Mouse (Mus musculus) liver, embryonic 11.5 days (tissue): ENCODE measurements at regions not wholly inside any gene's neighbourhood (a gene's known extent, or its start where the extent isn't known, plus 50 kb on each side); places are given as distances from the start of the nearest gene placed in this dataset.

ENCODE experiments used
- ATAC-seq: fragments of 200-750 bp; cut with Nextera tagmentation; replicated peaks from 2 replicates; pipeline ENCODE4 v1.8.0; 2017; ENCODE audit warnings: moderate number of reproducible peaks, mild to moderate bottlenecking, moderate TSS enrichment, moderate library complexity; ENCODE audit not compliant: low FRiP score
- DNase-seq: peaks from one replicate; pipeline ENCODE4 v3.0.0-alpha.2; 2017; ENCODE audit warnings: low spot score
- H3K27ac ChIP-seq: fragments of 300-500 bp; sonication (generic); 2 replicates; pipeline ENCODE4 v1.5.1; 2014; ENCODE audit warnings: mild to moderate bottlenecking, low read depth, low read length, control low read depth
- H3K27me3 ChIP-seq: fragments of 300-500 bp; sonication (generic); replicated peaks from 2 replicates; pipeline ENCODE4 v1.6.1; 2014; ENCODE audit warnings: low read length, mixed read lengths; ENCODE audit not compliant: control insufficient read depth, insufficient read depth
- H3K36me3 ChIP-seq: fragments of 300-500 bp; sonication (generic); 2 replicates; pipeline ENCODE4 v1.6.1; 2014; ENCODE audit warnings: mild to moderate bottlenecking, low read length, moderate library complexity, mixed read lengths; ENCODE audit not compliant: control insufficient read depth, insufficient read depth
- H3K4me1 ChIP-seq: fragments of 300-500 bp; sonication (generic); replicated peaks from 2 replicates; pipeline ENCODE4 v1.6.1; 2014; ENCODE audit warnings: low read length, mixed read lengths; ENCODE audit not compliant: control insufficient read depth, insufficient read depth
- H3K4me2 ChIP-seq: fragments of 300-500 bp; sonication (generic); 2 replicates; pipeline ENCODE4 v1.6.1; 2014; ENCODE audit warnings: mild to moderate bottlenecking, control low read depth, moderate library complexity
- H3K4me3 ChIP-seq: fragments of 300-500 bp; sonication (generic); 2 replicates; pipeline ENCODE4 v1.5.1; 2014; ENCODE audit warnings: low read depth, low read length, control low read depth
- H3K9ac ChIP-seq: fragments of 300-500 bp; sonication (generic); 2 replicates; pipeline ENCODE4 v1.6.1; 2014; ENCODE audit warnings: low read depth, low read length, control low read depth
- H3K9me3 ChIP-seq: fragments of 300-500 bp; sonication (generic); 2 replicates; pipeline ENCODE4 v1.6.1; 2016; ENCODE audit warnings: low read length, inconsistent platforms, mixed read lengths; ENCODE audit not compliant: control insufficient read depth
- WGBS: fragments of 180-500 bp; shearing (Covaris S2); extraction: QIAGEN DNeasy Blood & Tissue Kit; methylation state at CpG from one replicate; pipeline ENCODE4 v1.1.7; 2014; 5-methylcytosine and 5-hydroxymethylcytosine counted together

GRCm38 (mm10) chr4:7385069-7385468 lies 853.8 kb downstream of the Car8 start:
- DNase-seq, result no peak
- Histone ChIP-seq H3K27ac (no peak overlapping the region), H3K9ac (no peak overlapping the region), H3K36me3 (no peaks in the 10 kb centered on the region), H3K4me2 (no peak overlapping the region), H3K27me3 (no peaks in the 10 kb centered on the region), H3K9me3 (no peaks in the 10 kb centered on the region), H3K4me3 (no peak overlapping the region), H3K4me1 (no peaks in the 10 kb centered on the region)
- ATAC-seq, result no peak

GRCm38 (mm10) chr4:7379996-7380395 lies 858.8 kb downstream of the Car8 start:
- no peak overlapping the region for H3K9ac ChIP-seq
- no peak overlapping the region for H3K4me3 ChIP-seq
- DNase-seq (no peak), ATAC-seq (no peak)
- H3K9me3 ChIP-seq, result no peaks in the 10 kb centered on the region
- H3K36me3 ChIP-seq, result no peaks in the 10 kb centered on the region
- no peaks in the 10 kb centered on the region for H3K27me3 ChIP-seq
- H3K27ac ChIP-seq, result no peak overlapping the region
- WGBS, result 60% methylated on average over 2 of the region's 2 CpGs
- no peak overlapping the region for H3K4me2 ChIP-seq
- no peaks in the 10 kb centered on the region for H3K4me1 ChIP-seq

GRCm38 (mm10) chr4:7364238-7365040 lies 874.4 kb downstream of the Car8 start:
- H3K9ac ChIP-seq, result no peak overlapping the region
- ATAC-seq, result no peak
- H3K27me3 ChIP-seq, result no peaks in the 10 kb centered on the region
- DNase-seq, result no peak
- H3K4me2 ChIP-seq, result no peak overlapping the region
- no peaks in the 10 kb centered on the region for H3K9me3 ChIP-seq
- no peaks in the 10 kb centered on the region for H3K36me3 ChIP-seq
- H3K4me3 ChIP-seq, result no peak overlapping the region
- WGBS, result 68% methylated on average over 3 of the region's 3 CpGs
- no peaks in the 10 kb centered on the region for H3K4me1 ChIP-seq
- H3K27ac ChIP-seq, result no peak overlapping the region

- H3K36me3 ChIP-seq, result no peaks in the 10 kb centered on the region
- H3K27me3 ChIP-seq, result no peaks in the 10 kb centered on the region
- no peak for ATAC-seq
- no peaks in the 10 kb centered on the region for H3K4me1 ChIP-seq
- H3K4me2 ChIP-seq, result no peak overlapping the region
- H3K27ac ChIP-seq, result no peak overlapping the region
- no peak overlapping the region for H3K9ac ChIP-seq
- WGBS, result 80% methylated on average over 2 of the region's 2 CpGs
- H3K9me3 ChIP-seq, result no peaks in the 10 kb centered on the region
- no peak for DNase-seq
- no peak overlapping the region for H3K4me3 ChIP-seq
Measured at GRCm38 (mm10) chr4:7363508-7363907, 875.3 kb downstream of the Car8 start.

- Histone ChIP-seq H3K4me2 (no peak overlapping the region), H3K27ac (no peak overlapping the region), H3K27me3 (no peaks in the 10 kb centered on the region), H3K4me1 (no peaks in the 10 kb centered on the region), H3K9me3 (no peaks in the 10 kb centered on the region), H3K36me3 (no peaks in the 10 kb centered on the region), H3K4me3 (no peak overlapping the region), H3K9ac (no peak overlapping the region)
- no peak for DNase-seq
- no peak for ATAC-seq
- 87% methylated on average over 3 of the region's 3 CpGs for WGBS
Measured at GRCm38 (mm10) chr4:7356202-7356601, 882.6 kb downstream of the Car8 start.

GRCm38 (mm10) chr4:7347317-7347716 lies 891.5 kb downstream of the Car8 start:
- Histone ChIP-seq H3K36me3 (no peaks in the 10 kb centered on the region), H3K27me3 (no peaks in the 10 kb centered on the region), H3K27ac (no peak overlapping the region), H3K4me3 (no peak overlapping the region), H3K9ac (no peak overlapping the region), H3K4me1 (no peaks in the 10 kb centered on the region), H3K9me3 (no peaks in the 10 kb centered on the region), H3K4me2 (no peak overlapping the region)
- ATAC-seq (no peak), DNase-seq (no peak)
- WGBS, result 83% methylated on average over 1 of the region's 1 CpGs

- ATAC-seq (no peak), DNase-seq (no peak)
- Histone ChIP-seq H3K4me3 (no peak overlapping the region), H3K4me2 (no peak overlapping the region), H3K9me3 (no peaks in the 10 kb centered on the region), H3K27me3 (no peaks in the 10 kb centered on the region), H3K36me3 (no peaks in the 10 kb centered on the region), H3K4me1 (no peaks in the 10 kb centered on the region), H3K9ac (no peak overlapping the region), H3K27ac (no peak overlapping the region)
- 85% methylated on average over 1 of the region's 1 CpGs for WGBS
Measured at GRCm38 (mm10) chr4:7341159-7341558, 897.7 kb downstream of the Car8 start.

- Histone ChIP-seq H3K27me3 (no peaks in the 10 kb centered on the region), H3K4me3 (no peak overlapping the region), H3K36me3 (no peaks in the 10 kb centered on the region), H3K4me2 (no peak overlapping the region), H3K9me3 (no peaks in the 10 kb centered on the region), H3K9ac (no peak overlapping the region), H3K27ac (no peak overlapping the region), H3K4me1 (no peaks in the 10 kb centered on the region)
- DNase-seq (no peak), ATAC-seq (no peak)
- WGBS, result 42% methylated on average over 4 of the region's 4 CpGs
Measured at GRCm38 (mm10) chr4:7314261-7314660, 924.6 kb downstream of the Car8 start.

GRCm38 (mm10) chr4:7313219-7313618 lies 925.6 kb downstream of the Car8 start:
- whole genome bisulfite sequencing, result 53% methylated on average over 2 of the region's 2 CpGs
- Histone ChIP-seq H3K4me1 (no peaks in the 10 kb centered on the region), H3K9me3 (no peaks in the 10 kb centered on the region), H3K4me2 (no peak overlapping the region), H3K36me3 (no peaks in the 10 kb centered on the region), H3K27me3 (no peaks in the 10 kb centered on the region), H3K27ac (no peak overlapping the region), H3K4me3 (no peak overlapping the region), H3K9ac (no peak overlapping the region)
- ATAC-seq (no peak), DNase-seq (no peak)
